ENCODE assay signal across 12 mouse cellular contexts in genomic region chr2:131508501-131508900, GRCm38 (mm10). TPM values are rescaled to one million over a fixed set of nuclear protein-coding genes. Genes with fewer than 3 reads are reported as not detected.
DNase-seq lines count a peak whose midpoint lies in the region; ATAC-seq and TF ChIP-seq lines count a peak whose summit lies in the region.
"Had no signal": no experiment of that assay in that cellular context is flagged by ENCODE, and none has a peak within 500 bp of the region (broad histone marks: within the 10 kb centered on the region; RNA-seq: fewer than 3 reads in every experiment).

No protein-coding gene starts in this region.

- no peak overlapping the region for H3K27ac ChIP-seq in heart, embryonic 11.5 days (ENCODE audit: low read depth, low read length)
- H3K27ac ChIP-seq in olfactory bulb, adult 2 months (ENCODE audit: insufficient read depth, low read depth, low read length) = 0 out of 2 replicates have a peak overlapping the region, but pooled peaks have one; percentile 4

- no peak for TF ChIP-seq CTCF in olfactory bulb, adult 2 months (IDR thresholded peaks at IDR 0.05; ENCODE audit: insufficient read depth, low read depth, low read length)

- H3K9me3 ChIP-seq in heart, embryonic 11.5 days (replicated peaks; ENCODE audit: control insufficient read depth, low read length) = no peaks in the 10 kb centered on the region

- intact Hi-C loops in heart, postnatal 14 days (cut with DNase I) = loop anchor here (2.0 kb wide), 1 partner anchor 16 kb away; no protein-coding TSS in a partner anchor

- no peak overlapping the region for H3K4me2 ChIP-seq in heart, embryonic 11.5 days

- H3K4me3 ChIP-seq in heart, embryonic 11.5 days (ENCODE audit: low read depth, low read length) = no peak overlapping the region
- no peak overlapping the region for H3K4me3 ChIP-seq in olfactory bulb, adult 2 months (ENCODE audit: insufficient read depth, low read depth, low read length)

- H3K27me3 ChIP-seq in heart, embryonic 11.5 days (ENCODE audit: control insufficient read depth, insufficient read depth, low read length) = no peaks in the 10 kb centered on the region

- DNase-seq in heart, postnatal 14 days = no peak
- peak; percentile 72 to 84 for DNase-seq in right cerebral cortex, postnatal 10 days (ENCODE audit: low spot score in 2 of 2)
- DNase-seq in right cerebral cortex, postnatal 14 days = no peak
- DNase-seq in layer of hippocampus, postnatal 36 days = peak; percentile 67 to 76
- DNase-seq in kidney, postnatal 14 days = no peak
- DNase-seq: gastrocnemius, postnatal 14 days had no signal

- peaks cover 30% of the 10 kb centered on the region for H3K4me1 ChIP-seq in heart, embryonic 11.5 days (ENCODE audit: control insufficient read depth, insufficient read depth, low read length)
- peaks cover 65% of the 10 kb centered on the region for H3K4me1 ChIP-seq in olfactory bulb, adult 2 months (ENCODE audit: control insufficient read depth, insufficient read depth, low read length)

- no peak for TF ChIP-seq POLR2A in olfactory bulb, adult 2 months (IDR thresholded peaks at IDR 0.05; ENCODE audit: insufficient read depth, low read depth, low read length)

- 37% methylated on average over 2 of the region's 2 CpGs for WGBS in heart, embryonic 11.5 days (ENCODE audit: insufficient replicate concordance)
- WGBS in olfactory bulb, adult 2 months = 49% methylated on average over 2 of the region's 2 CpGs

- no peaks in the 10 kb centered on the region for H3K36me3 ChIP-seq in heart, embryonic 11.5 days (ENCODE audit: control insufficient read depth, insufficient read depth, low read length)

- no peak for ATAC-seq in heart, embryonic 11.5 days (replicated peaks; ENCODE audit: insufficient number of reproducible peaks, low FRiP score, low TSS enrichment)
- no peak for ATAC-seq in megakaryocyte progenitor cell, adult 5-6 weeks (replicated peaks; ENCODE audit: poor library complexity)

- H3K9ac ChIP-seq in heart, embryonic 11.5 days (ENCODE audit: low read depth, low read length) = peak overlapping the region; percentile 16; the same call in 1 of the 2 replicates

RNA-seq across cellular contexts. Expression of gene Smox, which starts 17.2 kb away (rescaled TPM):
- 16.5 and 19.7 TPM in 2 replicates for polyA plus RNA-seq in heart, embryonic 11.5 days (2014; fragmentation: Nextera tagmentation; extraction: Ambion mirVana)
- total RNA-seq in heart, postnatal 14 days (2021) = 10 to 100 TPM; 37.0 to 40.6 TPM
- total RNA-seq in layer of hippocampus, postnatal 36 days (2021) = 10 to 100 TPM; 75.6 to 87.3 TPM
- polyA plus RNA-seq in olfactory bulb, adult 2 months (2012; ENCODE audit: insufficient read depth, insufficient read length, low replicate concordance, missing spikeins) = not detected in 2 replicates
- 4.6 and 5.7 TPM in 2 replicates for total RNA-seq in megakaryocyte progenitor cell, adult 5-6 weeks (2015)
- total RNA-seq in megakaryocyte progenitor cell, adult 5-6 weeks (2017) = 7.8 and 8.7 TPM in 2 replicates

RNA-seq across cellular contexts. Expression of gene Adra1d, which starts 53.6 kb away (rescaled TPM):
- polyA plus RNA-seq in heart, embryonic 11.5 days (2014; fragmentation: Nextera tagmentation; extraction: Ambion mirVana) = 0.34 and 0.50 TPM in 2 replicates
- total RNA-seq in heart, postnatal 14 days (2021) = 1 to 10 TPM; 4.1 to 4.6 TPM
- 100 to 1,000 TPM in 1 of 2 experiments, 10 to 100 TPM in 1; 92.5 to 100 TPM for total RNA-seq in layer of hippocampus, postnatal 36 days (2021)
- polyA plus RNA-seq in olfactory bulb, adult 2 months (2012; ENCODE audit: insufficient read depth, insufficient read length, low replicate concordance, missing spikeins) = not detected in 2 replicates
- total RNA-seq in megakaryocyte progenitor cell, adult 5-6 weeks (2015) = not detected in 2 replicates
- not detected in 2 replicates for total RNA-seq in megakaryocyte progenitor cell, adult 5-6 weeks (2017)
- total RNA-seq: MEL; monocyte, adult 5-6 weeks had no signal
- polyA plus RNA-seq: limb, embryonic 11.5 days had no signal

Comparison
In these comparisons a context has a peak if more than half of its experiments do, and no peak if none do; other contexts are left out.
1. DNase-seq: peak in right cerebral cortex, postnatal 10 days (2 of 2) and layer of hippocampus, postnatal 36 days (2 of 2); none in heart, postnatal 14 days (0 of 2), right cerebral cortex, postnatal 14 days (single experiment) and kidney, postnatal 14 days (single experiment).
2. RNA of gene Adra1d, which starts 53.6 kb away (total RNA-seq): 92.5 to 100 TPM in layer of hippocampus, postnatal 36 days; 4.1 to 4.6 TPM in heart, postnatal 14 days and not detected in megakaryocyte progenitor cell, adult 5-6 weeks; every median in the first group is over 10 times any median in the second.